Comparison of ENCODE assay signal across 31 mouse cellular contexts in the genomic region with DNA sequence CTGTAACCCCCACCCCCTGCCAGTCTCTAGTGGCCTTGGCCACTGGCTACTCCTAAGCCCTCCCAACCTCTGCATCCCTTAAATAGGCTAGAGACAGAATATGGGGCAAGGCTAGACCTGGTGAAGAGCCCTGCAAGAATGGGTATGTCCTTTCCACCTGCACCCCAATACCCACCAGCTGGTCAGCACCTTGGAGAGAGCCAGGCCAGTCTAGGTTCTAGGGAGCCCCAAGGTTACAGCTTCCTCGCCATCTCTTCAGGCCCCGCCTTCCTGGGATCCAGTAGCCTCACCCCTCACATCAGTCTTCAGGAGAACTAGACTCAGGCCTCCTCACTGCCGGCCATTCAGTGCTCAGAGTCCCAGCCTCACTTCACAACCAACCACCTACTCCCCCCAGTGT. TPM values are rescaled to one million over a fixed set of nuclear protein-coding genes. Genes with fewer than 3 reads are reported as not detected.
DNase-seq lines count a peak whose midpoint lies in the region; ATAC-seq and TF ChIP-seq lines count a peak whose summit lies in the region.
"Had no signal": no experiment of that assay in that cellular context is flagged by ENCODE, and none has a peak within 500 bp of the region (broad histone marks: within the 10 kb centered on the region; RNA-seq: fewer than 3 reads in every experiment).

No protein-coding gene starts in this region.

- H3K27me3 ChIP-seq in kidney, embryonic 16.5 days (ENCODE audit: insufficient read depth, low read length): no peaks in the 10 kb centered on the region
- H3K27me3 ChIP-seq in myocyte (ENCODE audit: control insufficient read depth, insufficient read depth, insufficient read length): peaks cover 58% of the 10 kb centered on the region
- H3K27me3 ChIP-seq: intestine, embryonic 15.5 days; neural tube, embryonic 12.5 days had no signal

- no peaks in the 10 kb centered on the region for H3K36me3 ChIP-seq in kidney, embryonic 16.5 days (ENCODE audit: insufficient read depth, low read length)
- no peaks in the 10 kb centered on the region for H3K36me3 ChIP-seq in myocyte (ENCODE audit: control insufficient read depth, insufficient read depth)
- H3K36me3 ChIP-seq: heart, embryonic 10.5 days; heart, embryonic 15.5 days; intestine, embryonic 15.5 days; liver, embryonic 12.5 days; midbrain, embryonic 10.5 days; neural tube, embryonic 12.5 days had no signal

- 0 out of 2 replicates have a peak, but pooled peaks have one; percentile 5 for ATAC-seq in kidney, embryonic 16.5 days (ENCODE audit: low FRiP score, low TSS enrichment)
- no peak for ATAC-seq in erythroblast, adult 5-6 weeks (replicated peaks; ENCODE audit: low FRiP score, poor library complexity, severe bottlenecking)
- ATAC-seq: hindbrain, postnatal 0 days; intestine, embryonic 15.5 days; liver, embryonic 12.5 days; liver, postnatal 0 days; lung, postnatal 0 days; midbrain, embryonic 16.5 days had no signal

- H3K4me1 ChIP-seq in kidney, embryonic 16.5 days (ENCODE audit: insufficient read depth, low read length): peaks cover 24% of the 10 kb centered on the region
- H3K4me1 ChIP-seq: heart, embryonic 15.5 days had no signal

- H3K4me2 ChIP-seq in kidney, embryonic 16.5 days (replicated peaks; ENCODE audit: low read depth, low read length): no peak overlapping the region
- H3K4me2 ChIP-seq in myocyte (ENCODE audit: low read depth): no peak overlapping the region
- H3K4me2 ChIP-seq: heart, embryonic 15.5 days; intestine, embryonic 15.5 days; liver, embryonic 12.5 days had no signal

- DNase-seq in adrenal gland, postnatal 10 days: peak; percentile 54
- no peak for DNase-seq in adrenal gland, postnatal 25 days
- DNase-seq in kidney, adult 8-10 months: no peak
- peak; percentile 43 for DNase-seq in R1 (ENCODE audit: low read depth, low spot score)
- no peak for DNase-seq in left cerebral cortex, adult 2 months (ENCODE audit: extremely low spot score in 1 of 2, low spot score in 2 of 2)
- DNase-seq: adrenal gland, adult 8-10 months; cerebellum, adult 2 months; cerebellum, postnatal 14 days; gastrocnemius, postnatal 10 days; kidney, adult 2 months; kidney, postnatal 14 days; liver, postnatal 0 days; thymus, adult 2 months; thymus, postnatal 36 days had no signal

- TF ChIP-seq CTCF in left cerebral cortex, adult 2 months (IDR thresholded peaks at IDR 0.05): no peak

- no peak overlapping the region for H3K4me3 ChIP-seq in kidney, embryonic 16.5 days (ENCODE audit: low read length)
- no peak overlapping the region for H3K4me3 ChIP-seq in myocyte
- no peak overlapping the region for H3K4me3 ChIP-seq in left cerebral cortex, adult 2 months
- H3K4me3 ChIP-seq: heart, embryonic 15.5 days; intestine, embryonic 15.5 days; liver, embryonic 12.5 days; neural tube, embryonic 12.5 days had no signal

- no peak overlapping the region for H3ac ChIP-seq in myocyte (ENCODE audit: control insufficient read depth, insufficient read length)

- intact Hi-C loops in left cerebral cortex, adult 2 months (cut with DNase I): no loop called here

- no peak for TF ChIP-seq POLR2A in myocyte (IDR thresholded peaks at IDR 0.05; ENCODE audit: insufficient read length, low read depth)

- WGBS in kidney, embryonic 16.5 days: 37% methylated on average over 3 of the region's 3 CpGs

- H3K79me2 ChIP-seq in myocyte (ENCODE audit: control insufficient read depth, insufficient read depth): no peaks in the 10 kb centered on the region

- no peak overlapping the region for H3K9ac ChIP-seq in kidney, embryonic 16.5 days (replicated peaks; ENCODE audit: low read length)
- H3K9ac ChIP-seq: heart, embryonic 15.5 days; intestine, embryonic 15.5 days; liver, embryonic 12.5 days; liver, postnatal 0 days had no signal

- H3K27ac ChIP-seq in kidney, embryonic 16.5 days (ENCODE audit: low read length): no peak overlapping the region
- no peak overlapping the region for H3K27ac ChIP-seq in left cerebral cortex, adult 2 months
- H3K27ac ChIP-seq: heart, embryonic 10.5 days; heart, embryonic 15.5 days; hindbrain, postnatal 0 days; intestine, embryonic 15.5 days; liver, embryonic 12.5 days; macrophage; neural tube, embryonic 12.5 days had no signal

- no peaks in the 10 kb centered on the region for H3K9me3 ChIP-seq in kidney, embryonic 16.5 days (ENCODE audit: low read length)
- H3K9me3 ChIP-seq: heart, embryonic 10.5 days; heart, embryonic 15.5 days; intestine, embryonic 15.5 days; liver, embryonic 12.5 days; midbrain, embryonic 10.5 days; neural tube, embryonic 12.5 days had no signal

TF ChIP-seq in myocyte, 11 proteins besides CTCF, POLR2A, EP300 and RAD21:
- TF ChIP-seq TCF3 (IDR thresholded peaks at IDR 0.05; ENCODE audit: insufficient read length, low read depth) (no peak), MYOD1 (IDR thresholded peaks at IDR 0.05; ENCODE audit: control insufficient read depth in 1 of 3, insufficient read length in 2 of 3, low read depth in 2 of 3) (no peak), CEBPB (IDR thresholded peaks at IDR 0.05; ENCODE audit: insufficient read depth, poor library complexity, severe bottlenecking) (no peak), MAX (IDR thresholded peaks at IDR 0.05; ENCODE audit: low read depth) (no peak), REST (IDR thresholded peaks at IDR 0.05; ENCODE audit: insufficient read depth, insufficient read length) (peak; percentile 72), POLR2AphosphoS2 (IDR thresholded peaks at IDR 0.05; ENCODE audit: insufficient read length, low read depth) (no peak), SRF (IDR thresholded peaks at IDR 0.05; ENCODE audit: control insufficient read depth, insufficient read length, low read depth) (no peak)

RNA-seq across cellular contexts. Expression of a gene that starts 4.4 kb away (rescaled TPM):
- not detected for total RNA-seq in adrenal gland, postnatal 10 days (2021)
- total RNA-seq in adrenal gland, postnatal 25 days (2021): not detected in 2 replicates
- 0.18 and 0.31 TPM in 2 replicates for polyA plus RNA-seq in kidney, embryonic 16.5 days (2015; fragmentation: Nextera tagmentation; extraction: Ambion mirVana)
- 0.05 TPM for polyA plus RNA-seq in myocyte (2012; fragmentation: generic; extraction: Trizol)
- not detected in 2 replicates for total RNA-seq in erythroblast, adult 5-6 weeks (2015; ENCODE audit: low replicate concordance)
- total RNA-seq in erythroblast, adult 5-6 weeks (2017; ENCODE audit: low replicate concordance): not detected in 2 replicates
- total RNA-seq in left cerebral cortex, adult 2 months (2021): under 1 TPM in 1 of 2 experiments, not detected in 1; 0.48 TPM
- total RNA-seq: heart, postnatal 25 days; layer of hippocampus, adult 18-20 months had no signal
- polyA plus RNA-seq: embryonic facial prominence, embryonic 11.5 days; hindbrain, embryonic 11.5 days; liver, embryonic 12.5 days; liver, postnatal 0 days; macrophage had no signal

Comparison
In these comparisons a context has a peak if more than half of its experiments do, and no peak if none do; other contexts are left out.
1. DNase-seq: peak in adrenal gland, postnatal 10 days (single experiment) and R1 (single experiment); none in adrenal gland, postnatal 25 days (single experiment), kidney, adult 8-10 months (0 of 2) and left cerebral cortex, adult 2 months (0 of 2).